Mouse (Mus musculus) forebrain, embryonic 11.5 days (tissue): ENCODE measurements around the gene Olfr553. TPM values are rescaled to one million over a fixed set of nuclear protein-coding genes. Genes with fewer than 3 reads are reported as not detected.
"Not testable (repeated sequence)": the region's sequence is repeated elsewhere in the genome, so short reads cannot be mapped to it uniquely, and the experiment has no call there.

Source experiments
- ATAC-seq: fragments of 200-750 bp; cut with Nextera tagmentation; replicated peaks from 2 replicates; pipeline ENCODE4 v1.8.0; 2017; ENCODE audit warnings: moderate TSS enrichment; ENCODE audit not compliant: low FRiP score
- DNase-seq: peaks from one replicate; pipeline ENCODE4 v3.0.0-alpha.2; 2017; ENCODE audit warnings: low spot score
- H3K27ac ChIP-seq: fragments of 300-500 bp; sonication (generic); 2 replicates; pipeline ENCODE4 v1.5.1; 2014; ENCODE audit warnings: low read depth, low read length
- H3K27me3 ChIP-seq: fragments of 300-500 bp; sonication (generic); 2 replicates; pipeline ENCODE4 v1.6.1; 2014; ENCODE audit warnings: mild to moderate bottlenecking, low read length, mixed read lengths; ENCODE audit not compliant: control insufficient read depth, insufficient read depth
- H3K36me3 ChIP-seq: fragments of 300-500 bp; sonication (generic); 2 replicates; pipeline ENCODE4 v1.6.1; 2014; ENCODE audit warnings: mild to moderate bottlenecking, low read length, moderate library complexity, mixed read lengths; ENCODE audit not compliant: control insufficient read depth, insufficient read depth
- H3K4me1 ChIP-seq: fragments of 300-500 bp; sonication (generic); replicated peaks from 2 replicates; pipeline ENCODE4 v1.6.1; 2014; ENCODE audit warnings: low read length, mixed read lengths; ENCODE audit not compliant: control insufficient read depth, insufficient read depth
- H3K4me2 ChIP-seq: fragments of 300-500 bp; sonication (generic); 2 replicates; pipeline ENCODE4 v1.6.1; 2014; ENCODE audit warnings: low read depth, mild to moderate bottlenecking, low read length, moderate library complexity, mixed read lengths; ENCODE audit not compliant: severe bottlenecking
- H3K4me3 ChIP-seq: fragments of 300-500 bp; sonication (generic); 2 replicates; pipeline ENCODE4 v1.5.1; 2014; ENCODE audit warnings: low read depth, low read length
- H3K9ac ChIP-seq: fragments of 300-500 bp; sonication (generic); 2 replicates; pipeline ENCODE4 v1.6.1; 2014; ENCODE audit warnings: low read length
- H3K9me3 ChIP-seq: fragments of 300-500 bp; sonication (generic); 2 replicates; pipeline ENCODE4 v1.6.1; 2016; ENCODE audit warnings: low read length, mixed read lengths; ENCODE audit not compliant: control insufficient read depth
- WGBS: fragments of 180-500 bp; shearing (Covaris S2); extraction: QIAGEN DNeasy Blood & Tissue Kit; methylation state at CpG from one replicate; pipeline ENCODE4 v1.1.7; 2014; 5-methylcytosine and 5-hydroxymethylcytosine counted together
- polyA plus RNA-seq: library from polyadenylated mRNA; unstranded; fragments of >200 nt; fragmentation: Nextera tagmentation; extraction: Ambion mirVana; gene quantifications from 2 replicates; pipeline ENCODE4 v1.2.1, GENCODE M21; 2014

Gene Olfr553
- polyA plus RNA-seq, result not detected in 2 replicates

DNA sequence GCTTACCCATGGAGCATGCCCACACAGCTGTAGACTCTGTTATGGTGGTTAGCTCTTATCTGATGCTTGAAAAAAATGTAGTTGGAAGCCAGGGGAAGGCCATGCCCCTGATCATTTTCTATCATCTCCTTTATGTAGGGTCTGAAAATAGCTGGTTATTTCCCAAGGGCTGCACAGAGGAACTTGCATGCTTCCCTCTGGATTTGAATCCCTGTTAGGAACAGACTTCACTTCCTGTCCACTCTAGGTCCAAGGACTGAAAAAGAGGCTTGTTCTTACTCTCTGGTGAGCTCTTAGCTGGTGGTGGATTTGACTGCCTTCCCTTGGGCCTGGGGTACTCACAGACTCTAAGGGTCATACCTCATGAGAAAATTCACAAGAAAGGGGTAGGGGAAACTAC, at the start of gene Olfr553:
Gene Olfr553 (minus strand): TSS at position 101 of the 400 bp plus-strand sequence.
- DNase-seq, result no peak
- ATAC-seq, result no peak
- no peaks in the 10 kb centered on the region for H3K27me3 ChIP-seq
- no peaks in the 10 kb centered on the region for H3K4me1 ChIP-seq
- H3K36me3 ChIP-seq, result no peaks in the 10 kb centered on the region
- no peaks in the 10 kb centered on the region for H3K9me3 ChIP-seq
- H3K27ac ChIP-seq, result no peak within 1 kb of the TSS
- H3K4me3 ChIP-seq, result no peak within 1 kb of the TSS
- H3K4me2 ChIP-seq, result no peak within 1 kb of the TSS
- no peak within 1 kb of the TSS for H3K9ac ChIP-seq

DNA sequence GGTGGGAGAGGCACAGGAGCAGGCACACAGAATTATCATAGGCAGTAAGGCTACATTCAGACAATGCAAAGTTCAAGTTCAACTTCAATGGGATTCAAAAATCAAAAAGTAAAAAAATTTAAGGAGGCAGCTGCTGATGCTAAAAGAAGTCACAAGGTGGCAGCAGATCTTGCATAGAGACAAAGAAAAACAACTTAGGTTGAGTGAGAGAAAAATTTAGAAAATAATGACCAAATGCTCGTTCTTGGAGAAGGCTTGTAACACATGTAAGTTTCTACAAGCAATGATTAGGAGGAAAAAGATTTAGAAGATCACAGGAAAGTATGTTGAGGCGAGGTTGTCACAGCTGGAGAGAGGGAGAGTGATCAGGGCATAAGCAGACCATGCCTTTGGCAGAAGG, 47.4 kb upstream of the Olfr553 start:
- H3K4me3 ChIP-seq, result no peak overlapping the region
- ATAC-seq (no peak), DNase-seq (no peak)
- H3K4me1 ChIP-seq, result no peaks in the 10 kb centered on the region
- no peaks in the 10 kb centered on the region for H3K27me3 ChIP-seq
- no peaks in the 10 kb centered on the region for H3K36me3 ChIP-seq
- WGBS, result 42% methylated on average over 2 of the region's 2 CpGs
- H3K9ac ChIP-seq, result no peak overlapping the region
- H3K9me3 ChIP-seq, result no peaks in the 10 kb centered on the region
- no peak overlapping the region for H3K4me2 ChIP-seq
- H3K27ac ChIP-seq, result no peak overlapping the region

DNA sequence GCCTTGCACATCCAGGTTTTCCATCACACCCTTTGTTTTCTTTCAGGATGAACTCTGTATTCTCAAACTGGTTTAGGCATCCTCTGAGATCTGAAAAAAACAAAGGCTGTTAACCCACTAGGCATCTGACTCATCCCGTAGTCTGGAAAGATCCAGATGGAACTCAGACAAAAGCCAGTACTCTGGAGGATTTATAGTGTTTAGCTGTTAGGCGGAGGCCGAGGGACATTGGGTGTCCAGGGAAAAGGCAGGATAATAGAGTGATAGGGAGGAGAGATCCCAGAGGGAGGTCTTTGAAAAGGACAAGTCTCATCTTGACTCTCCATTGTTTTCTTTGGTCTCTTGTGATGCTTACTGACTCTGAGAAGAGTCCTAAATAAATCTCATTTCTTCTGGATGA, 46.6 kb upstream of the Olfr553 start, which contains the start of gene Olfr556:
Gene Olfr556 (plus strand): TSS at position 301 of the 400 bp plus-strand sequence.
- 69% methylated on average over 3 of the region's 3 CpGs for WGBS
- no peak within 1 kb of the TSS for H3K4me3 ChIP-seq
- ATAC-seq, result no peak
- H3K36me3 ChIP-seq, result no peaks in the 10 kb centered on the region
- H3K27ac ChIP-seq, result no peak within 1 kb of the TSS
- no peak within 1 kb of the TSS for H3K4me2 ChIP-seq
- no peaks in the 10 kb centered on the region for H3K27me3 ChIP-seq
- no peak within 1 kb of the TSS for H3K9ac ChIP-seq
- H3K9me3 ChIP-seq, result no peaks in the 10 kb centered on the region
- no peaks in the 10 kb centered on the region for H3K4me1 ChIP-seq
- no peak for DNase-seq

DNA sequence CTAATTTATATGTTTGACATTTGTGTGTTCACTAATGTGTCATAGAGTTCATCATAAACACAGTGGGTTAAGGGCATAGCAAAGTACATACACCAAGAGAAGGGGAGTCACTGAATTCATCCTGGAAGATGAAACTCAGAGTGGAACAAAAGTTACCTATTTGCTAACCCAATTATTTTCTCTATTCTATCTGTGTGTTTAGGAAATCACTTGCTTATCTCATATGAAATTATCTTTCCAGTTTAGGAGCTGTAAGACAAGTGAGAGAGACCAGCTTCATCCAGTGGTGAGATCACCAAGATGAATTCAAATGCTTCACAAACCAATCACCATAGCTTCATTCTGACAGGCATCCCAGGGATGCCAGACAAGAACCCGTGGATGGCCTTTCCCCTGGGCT, 40.5 kb upstream of the Olfr553 start, which contains the start of gene Olfr555:
Gene Olfr555 (plus strand): TSS at position 301 of the 400 bp plus-strand sequence.
- no peaks in the 10 kb centered on the region for H3K4me1 ChIP-seq
- 76% methylated on average over 1 of the region's 1 CpGs for WGBS
- no peaks in the 10 kb centered on the region for H3K9me3 ChIP-seq
- no peak within 1 kb of the TSS for H3K4me3 ChIP-seq
- H3K4me2 ChIP-seq, result no peak within 1 kb of the TSS
- no peaks in the 10 kb centered on the region for H3K27me3 ChIP-seq
- H3K27ac ChIP-seq, result no peak within 1 kb of the TSS
- H3K9ac ChIP-seq, result no peak within 1 kb of the TSS
- no peak for ATAC-seq
- DNase-seq, result no peak
- no peaks in the 10 kb centered on the region for H3K36me3 ChIP-seq

DNA sequence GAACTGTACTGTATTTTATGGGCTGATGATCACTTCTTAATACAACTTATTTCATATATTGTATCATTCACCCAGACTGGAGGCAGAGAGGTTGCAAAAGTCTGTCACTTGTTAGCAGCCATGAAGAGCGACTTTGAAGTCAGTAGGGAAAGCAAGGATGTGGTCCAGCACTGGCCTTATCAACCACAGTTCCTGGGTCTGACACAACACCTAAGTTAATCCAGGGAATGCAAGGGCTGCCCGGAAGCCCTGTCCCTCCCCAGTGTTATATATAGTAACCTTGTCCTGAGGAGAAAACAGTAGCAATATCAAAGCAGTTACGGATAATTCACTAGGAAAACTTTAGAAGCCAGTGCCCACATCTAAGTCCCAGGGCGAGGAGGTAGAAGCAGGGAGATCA, 26.9 kb upstream of the Olfr553 start:
- WGBS, result 81% methylated on average over 3 of the region's 4 CpGs
- not testable (repeated sequence) for DNase-seq, H3K4me1 ChIP-seq, H3K36me3 ChIP-seq, ATAC-seq, H3K9ac ChIP-seq, H3K27ac ChIP-seq, H3K4me2 ChIP-seq, H3K9me3 ChIP-seq, H3K4me3 ChIP-seq, H3K27me3 ChIP-seq

DNA sequence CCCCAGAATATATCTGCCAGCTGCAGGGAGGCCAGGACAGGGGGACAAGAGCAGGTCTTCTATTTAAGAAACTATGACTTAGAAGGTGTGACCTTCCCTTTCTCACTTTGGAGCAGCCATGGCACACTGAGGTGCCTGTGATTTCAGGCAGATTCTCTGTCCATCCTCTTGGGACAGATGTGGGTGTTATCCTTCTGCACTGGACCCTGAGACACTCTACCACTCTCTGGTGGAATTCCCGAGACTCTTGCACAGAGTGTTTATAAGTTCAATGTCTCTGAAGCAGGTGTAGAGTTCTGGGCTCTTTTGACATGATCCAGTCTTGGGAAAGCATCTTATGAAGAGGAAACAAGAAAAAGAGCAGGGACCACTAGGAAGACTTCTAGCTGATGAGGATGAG, 20.1 kb upstream of the Olfr553 start, which contains the start of gene Olfr554:
Gene Olfr554 (plus strand): TSS at position 301 of the 400 bp plus-strand sequence.
- H3K36me3 ChIP-seq, result no peaks in the 10 kb centered on the region
- no peak within 1 kb of the TSS for H3K9ac ChIP-seq
- no peak within 1 kb of the TSS for H3K4me3 ChIP-seq
- H3K4me2 ChIP-seq, result no peak within 1 kb of the TSS
- DNase-seq (no peak), ATAC-seq (no peak)
- no peaks in the 10 kb centered on the region for H3K9me3 ChIP-seq
- no peak within 1 kb of the TSS for H3K27ac ChIP-seq
- no peaks in the 10 kb centered on the region for H3K27me3 ChIP-seq
- H3K4me1 ChIP-seq, result no peaks in the 10 kb centered on the region
- 78% methylated on average over 1 of the region's 1 CpGs for WGBS

DNA sequence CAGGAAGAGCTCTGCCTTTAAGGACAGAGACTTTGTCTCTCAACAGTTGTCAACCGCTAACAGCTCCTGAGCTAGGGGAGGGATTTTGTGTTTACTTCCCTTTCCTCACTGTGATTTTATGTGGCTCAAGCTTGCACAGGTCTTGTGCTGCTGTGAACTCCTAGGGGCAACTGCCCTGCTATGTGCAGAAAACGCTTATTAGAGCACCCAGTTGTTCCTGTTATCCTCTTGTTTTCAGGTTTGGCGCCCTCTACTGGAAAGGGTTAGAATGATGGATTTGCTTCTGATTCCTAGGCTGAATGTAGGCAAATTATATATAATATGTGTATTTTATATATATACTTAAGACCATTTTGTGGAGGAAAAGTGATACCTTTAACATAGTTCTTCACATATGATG, 18.6 kb upstream of the Olfr553 start:
- 30% methylated on average over 3 of the region's 3 CpGs for WGBS
- ATAC-seq, result no peak
- Histone ChIP-seq H3K27ac (no peak overlapping the region), H3K4me2 (no peak overlapping the region), H3K9me3 (no peaks in the 10 kb centered on the region), H3K4me1 (no peaks in the 10 kb centered on the region), H3K36me3 (no peaks in the 10 kb centered on the region), H3K4me3 (no peak overlapping the region), H3K27me3 (no peaks in the 10 kb centered on the region), H3K9ac (no peak overlapping the region)
- no peak for DNase-seq

DNA sequence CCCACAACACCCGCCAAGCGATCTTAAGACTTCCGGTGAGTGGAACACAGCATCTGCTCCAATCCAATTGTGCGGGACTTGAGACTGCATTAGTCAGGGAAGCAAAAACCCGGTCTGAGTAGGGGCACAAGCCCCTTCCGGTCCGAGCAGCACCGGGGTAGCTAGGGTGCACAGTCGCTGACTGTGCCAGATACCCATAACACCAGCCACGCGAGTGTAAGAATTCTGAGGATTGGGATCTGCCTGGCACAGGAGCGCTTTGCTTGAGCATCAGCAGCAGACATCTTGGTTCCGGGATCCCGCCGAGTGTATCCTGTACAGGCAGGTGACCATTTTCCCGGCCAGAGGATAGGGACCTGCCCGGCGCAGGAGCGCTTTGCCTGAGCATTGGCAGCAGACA, 2.4 kb upstream of the Olfr553 start:
- H3K36me3 ChIP-seq, ATAC-seq, H3K9ac ChIP-seq: not testable (repeated sequence)

DNA sequence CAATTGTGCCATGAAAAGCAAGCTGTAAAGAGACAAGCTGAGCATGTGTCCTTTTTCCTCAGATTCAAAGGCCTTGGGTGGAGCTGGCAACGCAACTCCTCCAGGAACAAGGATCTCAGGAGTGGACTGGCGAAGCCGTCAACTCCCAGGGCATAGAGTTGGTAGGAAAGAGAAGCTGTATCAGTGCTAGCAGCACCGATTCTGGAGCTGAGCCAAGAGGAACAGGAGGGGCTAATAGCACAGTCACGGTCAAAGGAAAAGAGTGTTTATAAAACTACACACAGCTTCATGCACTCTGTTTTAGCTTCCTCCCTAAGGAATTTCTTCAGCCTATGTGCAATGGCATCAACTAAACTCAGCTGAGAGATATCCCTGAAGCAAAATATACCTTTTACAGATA, 1.6 kb upstream of the Olfr553 start:
- no peak for DNase-seq
- no peak for ATAC-seq
- Histone ChIP-seq H3K27ac (no peak overlapping the region), H3K9ac (no peak overlapping the region), H3K4me2 (no peak overlapping the region), H3K4me3 (no peak overlapping the region), H3K4me1 (no peaks in the 10 kb centered on the region), H3K27me3 (no peaks in the 10 kb centered on the region), H3K9me3 (no peaks in the 10 kb centered on the region), H3K36me3 (no peaks in the 10 kb centered on the region)
- WGBS, result 86% methylated on average over 5 of the region's 5 CpGs

More for the DNA sequence above, 2.4 kb upstream of the Olfr553 start:
- H3K4me3 ChIP-seq, H3K4me2 ChIP-seq, H3K9me3 ChIP-seq, H3K27ac ChIP-seq, H3K4me1 ChIP-seq, H3K27me3 ChIP-seq, DNase-seq: not testable (repeated sequence)
- 88% methylated on average over 18 of the region's 19 CpGs for WGBS
